In the genomic region with DNA sequence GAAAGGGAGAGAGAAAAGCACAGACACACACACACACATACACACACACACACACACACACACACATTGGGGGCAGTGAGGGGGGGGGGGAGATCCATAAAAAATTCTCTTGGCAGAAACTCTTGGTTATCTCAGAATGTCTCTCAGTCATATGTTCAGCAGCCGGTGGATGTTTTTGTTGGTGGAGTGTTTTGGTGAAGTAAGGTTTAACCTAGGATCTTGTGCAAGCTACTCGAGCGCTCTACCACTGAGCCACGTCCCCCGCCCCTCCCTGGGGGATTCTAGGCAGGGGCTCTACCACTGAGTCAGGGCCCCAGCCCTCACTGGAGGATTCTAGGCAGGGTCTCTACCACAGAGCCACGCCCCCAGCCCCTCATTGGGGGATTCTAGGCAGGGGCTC, we compare ENCODE assay signal across 22 mouse cellular contexts. TPM values are rescaled to one million over a fixed set of nuclear protein-coding genes. Genes with fewer than 3 reads are reported as not detected.
"Had no signal": no experiment of that assay in that cellular context is flagged by ENCODE, and none has a peak within 500 bp of the region (broad histone marks: within the 10 kb centered on the region; RNA-seq: fewer than 3 reads in every experiment).

No protein-coding gene starts in this region.

- H3K4me2 ChIP-seq: liver, embryonic 13.5 days; liver, embryonic 15.5 days; lung, embryonic 14.5 days; midbrain, embryonic 12.5 days; neural tube, embryonic 12.5 days had no signal

- H3K4me3 ChIP-seq: liver, embryonic 13.5 days; liver, embryonic 15.5 days; megakaryocyte, embryonic 14.5 days; midbrain, embryonic 12.5 days; neural tube, embryonic 12.5 days had no signal

- H3K9me3 ChIP-seq: liver, embryonic 13.5 days; liver, embryonic 15.5 days; midbrain, embryonic 12.5 days had no signal

- DNase-seq: liver, embryonic 13.5 days; liver, postnatal 0 days; lung, embryonic 14.5 days; lung, postnatal 10 days; midbrain, embryonic 14.5 days; right cerebral cortex, postnatal 14 days; right cerebral cortex, postnatal 4 days; spleen, adult 18-20 months; thymus, adult 18-20 months; thymus, postnatal 14 days; thymus, postnatal 36 days had no signal

- H3K27me3 ChIP-seq: liver, embryonic 13.5 days; liver, embryonic 15.5 days; megakaryocyte, embryonic 14.5 days; midbrain, embryonic 12.5 days; neural tube, embryonic 12.5 days had no signal

- H3K9ac ChIP-seq: liver, embryonic 13.5 days; liver, embryonic 15.5 days; liver, postnatal 0 days; lung, embryonic 14.5 days; midbrain, embryonic 12.5 days; neural tube, embryonic 12.5 days had no signal

- H3K36me3 ChIP-seq: liver, embryonic 15.5 days had no signal

- ATAC-seq: liver, postnatal 0 days had no signal

- H3K27ac ChIP-seq: liver, embryonic 13.5 days; liver, embryonic 15.5 days; macrophage; midbrain, embryonic 12.5 days; neural tube, embryonic 12.5 days had no signal

RNA-seq across cellular contexts. Expression of gene Syna, which starts 23.9 kb away (rescaled TPM):
- total RNA-seq: megakaryocyte progenitor cell, adult 5-6 weeks; midbrain, postnatal 0 days; monocyte, adult 5-6 weeks; neutrophil, adult 5-6 weeks had no signal
- polyA plus RNA-seq: liver, embryonic 13.5 days; liver, embryonic 15.5 days; liver, postnatal 0 days; lung, embryonic 14.5 days; macrophage; neural tube, embryonic 14.5 days; stomach, embryonic 14.5 days had no signal
